Mouse (Mus musculus): ENCODE data around the gene Tgfbr3l. TPM values are rescaled to one million over a fixed set of nuclear protein-coding genes. Genes with fewer than 3 reads are reported as not detected.

Gene Tgfbr3l
- total RNA-seq (2021), result 10 to 100 TPM in 1 of 2 experiments, 1 to 10 TPM in 1; 8.2 to 10.5 TPM
- long read RNA-seq, experiment 1, result 0 reads
- long read RNA-seq, experiment 2, result 0 reads

DNA sequence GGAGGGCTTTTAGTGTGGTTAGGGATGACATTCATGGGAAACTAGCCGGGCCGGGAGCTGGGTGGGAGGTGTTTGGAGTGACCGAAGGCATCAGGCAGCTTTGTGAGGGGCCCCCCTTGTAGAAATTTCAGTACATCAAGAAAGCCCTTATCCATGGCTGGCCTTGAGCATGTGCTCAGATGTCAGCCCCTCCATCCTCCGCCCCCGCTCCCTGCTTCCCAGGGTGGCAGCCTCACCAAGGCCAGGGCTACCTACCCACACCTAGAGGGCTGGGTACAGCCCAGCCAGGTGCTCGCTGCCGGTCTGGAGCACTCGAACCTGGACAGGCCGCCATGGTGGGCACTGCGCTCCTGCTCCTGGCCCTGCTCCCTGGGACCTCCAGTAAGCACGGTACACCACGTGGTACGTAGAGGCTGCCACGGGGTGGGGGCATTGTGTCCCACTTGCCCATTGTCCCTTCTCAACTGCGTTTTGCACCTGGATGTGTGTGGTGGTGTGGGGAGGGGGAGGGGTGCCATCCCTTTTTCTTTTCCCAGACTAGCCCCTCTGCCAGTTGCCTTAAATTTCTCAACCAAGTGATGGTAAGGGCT, at the start of gene Tgfbr3l:
Gene Tgfbr3l, plus strand, starts transcription at position 264 of the 590 bp plus-strand sequence.
- Histone ChIP-seq H3K27ac (peak within 1 kb of the TSS; percentile 33; the same call in 1 of the 2 replicates), H3K4me3 (no peak within 1 kb of the TSS)
- DNase-seq (ENCODE audit: extremely low spot score in 1 of 2, low spot score in 2 of 2), result no peak
- intact Hi-C loops (cut with DNase I), result loop anchor here (2.0 kb wide), 1 partner anchor 33 kb away; no protein-coding TSS in a partner anchor
- no peak for TF ChIP-seq CTCF (IDR thresholded peaks at IDR 0.05)

DNA sequence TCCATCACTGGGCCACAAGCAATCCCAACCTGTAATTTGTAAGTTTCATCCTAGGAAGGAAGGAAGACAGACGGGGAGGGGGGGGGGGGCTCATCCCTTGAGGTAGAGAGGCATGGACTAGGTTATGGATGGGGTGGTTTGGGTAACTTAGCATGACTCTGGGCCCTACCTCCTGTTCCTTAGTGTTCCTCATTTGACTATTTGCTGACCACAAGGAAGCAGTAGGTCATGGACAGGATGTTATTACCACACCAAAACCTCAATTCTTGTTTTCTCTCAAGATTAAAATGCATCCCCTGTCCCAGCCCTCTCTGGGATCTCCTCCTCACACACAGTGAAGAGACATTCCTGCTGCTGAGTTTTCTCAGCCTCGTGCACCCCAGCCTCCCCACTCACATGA, 46.7 kb upstream of the Tgfbr3l start:
- Histone ChIP-seq H3K4me3 (no peak overlapping the region), H3K27ac (no peak overlapping the region)
- intact Hi-C loops (cut with DNase I), result no loop called here
- no peak for TF ChIP-seq CTCF (IDR thresholded peaks at IDR 0.05)
- DNase-seq (ENCODE audit: extremely low spot score in 1 of 2, low spot score in 2 of 2), result no peak

DNA sequence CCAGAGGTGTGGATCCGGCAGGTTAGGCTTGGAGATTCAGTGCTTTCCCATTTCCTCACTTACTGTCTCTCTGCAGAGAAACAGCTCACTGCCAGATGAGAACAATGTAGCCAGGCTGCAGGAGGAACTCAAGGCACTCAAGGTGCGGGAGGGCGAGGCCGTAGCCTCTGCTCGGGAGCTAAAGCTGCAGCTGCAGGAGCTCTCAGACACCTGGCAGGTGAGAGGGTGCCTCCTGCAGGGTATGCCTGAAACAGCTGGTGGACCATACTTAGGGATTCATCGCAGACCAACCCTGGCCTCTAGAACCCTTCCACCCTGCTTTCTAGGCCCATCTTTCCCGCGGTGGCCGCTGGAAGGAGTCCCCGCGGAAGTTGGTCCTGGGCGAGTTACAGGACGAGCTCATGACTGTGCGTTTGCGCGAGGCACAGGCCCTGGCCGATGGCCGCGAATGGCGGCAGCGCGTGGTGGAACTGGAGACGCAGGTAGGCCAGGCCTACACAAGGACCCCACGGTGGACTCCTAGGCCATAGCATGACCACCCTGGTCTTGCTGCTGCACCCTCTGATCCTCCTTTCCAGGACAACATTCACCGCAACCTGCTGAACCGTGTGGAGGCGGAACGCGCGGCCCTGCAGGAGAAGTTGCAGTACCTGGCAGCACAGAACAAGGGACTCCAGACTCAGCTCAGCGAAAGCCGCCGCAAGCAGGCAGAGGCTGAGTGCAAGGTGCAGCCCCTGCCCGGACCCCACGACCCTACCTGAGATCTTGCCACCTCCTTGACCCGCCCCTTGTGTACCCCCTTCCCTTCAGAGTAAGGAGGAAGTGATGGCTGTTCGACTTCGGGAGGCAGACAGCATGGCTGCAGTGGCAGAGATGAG, 42.5 kb upstream of the Tgfbr3l start:
- Histone ChIP-seq H3K27ac (peak overlapping the region; percentile 73), H3K4me3 (no peak overlapping the region)
- intact Hi-C loops (cut with DNase I), result no loop called here
- DNase-seq (ENCODE audit: extremely low spot score in 1 of 2, low spot score in 2 of 2), result no peak
- TF ChIP-seq CTCF (IDR thresholded peaks at IDR 0.05), result no peak

DNA sequence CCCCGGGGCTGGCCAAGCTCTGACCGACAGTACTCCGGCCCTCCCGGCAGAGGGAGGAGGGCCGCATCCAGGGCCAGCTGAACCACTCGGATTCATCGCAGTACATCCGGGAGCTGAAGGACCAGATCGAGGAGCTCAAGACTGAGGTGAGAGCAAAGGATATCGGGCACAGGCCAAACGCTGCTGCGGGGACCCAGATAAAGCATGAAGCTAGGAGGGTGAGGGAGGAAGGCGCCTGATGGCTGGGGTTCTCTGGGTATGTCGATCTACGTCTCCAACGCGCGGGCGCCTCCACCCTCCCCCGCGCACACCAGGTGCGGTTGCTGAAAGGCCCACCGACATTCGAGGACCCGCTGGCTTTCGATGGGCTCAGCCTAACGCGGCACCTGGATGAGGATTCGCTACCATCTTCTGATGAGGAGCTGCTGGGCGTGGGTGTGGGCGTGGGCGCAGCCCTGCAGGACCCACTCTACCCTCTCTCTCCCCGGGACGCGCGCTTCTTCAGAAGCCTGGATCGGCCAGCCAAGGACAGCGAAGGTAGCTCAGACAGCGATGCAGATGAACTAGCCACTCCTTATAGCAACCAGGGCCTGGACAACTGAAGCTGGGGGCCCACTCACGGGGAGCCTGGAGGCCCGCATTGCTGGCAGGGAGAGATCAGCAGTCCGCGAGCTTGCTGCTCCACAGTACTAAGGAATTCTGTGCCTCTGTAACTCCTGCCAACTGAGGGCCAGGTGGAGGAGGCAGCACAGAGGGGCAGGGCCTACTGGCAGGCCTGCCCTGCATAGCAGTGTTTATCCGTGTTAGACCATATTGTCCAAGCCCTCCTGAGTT, 41.6 kb upstream of the Tgfbr3l start:
- H3K27ac ChIP-seq, result peak overlapping the region; percentile 73
- intact Hi-C loops (cut with DNase I), result no loop called here
- H3K4me3 ChIP-seq, result no peak overlapping the region
- DNase-seq (ENCODE audit: extremely low spot score in 1 of 2, low spot score in 2 of 2), result peak in 1 of 2 experiments; percentile 60
- no peak for TF ChIP-seq CTCF (IDR thresholded peaks at IDR 0.05)

DNA sequence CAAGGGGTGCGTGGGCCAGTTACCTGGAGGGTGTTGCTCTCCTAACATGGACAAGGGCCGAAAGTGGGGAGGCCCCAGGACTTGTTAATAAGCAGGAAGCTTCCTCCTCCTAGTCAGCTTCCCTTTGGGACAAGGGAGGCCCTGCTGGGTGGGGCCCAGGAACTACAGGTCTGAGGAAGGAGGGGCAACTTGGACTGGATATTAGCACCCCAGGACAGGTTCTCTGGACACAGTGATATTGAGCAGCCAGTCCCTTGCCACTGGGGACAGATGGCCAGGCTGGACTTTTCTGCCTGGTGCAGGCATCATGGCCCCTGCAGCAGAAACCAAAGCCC, 41.0 kb upstream of the Tgfbr3l start:
- intact Hi-C loops (cut with DNase I), result no loop called here
- DNase-seq (ENCODE audit: extremely low spot score in 1 of 2, low spot score in 2 of 2), result no peak
- Histone ChIP-seq H3K4me3 (no peak overlapping the region), H3K27ac (no peak overlapping the region)
- no peak for TF ChIP-seq CTCF (IDR thresholded peaks at IDR 0.05)

DNA sequence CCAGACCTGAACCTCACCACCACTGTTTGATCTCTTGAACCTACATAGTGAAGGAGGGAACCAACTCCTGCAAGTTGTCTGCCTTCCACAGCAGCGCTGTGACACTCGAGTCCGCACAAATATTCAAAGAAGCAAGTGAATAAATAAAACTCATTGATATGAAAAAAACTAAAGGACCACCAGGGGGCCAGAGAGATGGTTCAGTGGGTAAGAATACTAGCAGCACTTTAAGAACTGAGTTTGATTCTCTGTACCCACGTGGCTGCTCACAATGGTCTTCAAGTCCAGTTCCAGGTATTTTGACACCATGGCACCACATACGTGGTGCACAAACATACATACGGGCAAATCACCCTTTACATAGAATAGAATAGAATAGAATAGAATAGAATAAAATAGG, 36.9 kb upstream of the Tgfbr3l start:
- peak; percentile 27 for TF ChIP-seq CTCF (IDR thresholded peaks at IDR 0.05)
- intact Hi-C loops (cut with DNase I), result no loop called here
- DNase-seq (ENCODE audit: extremely low spot score in 1 of 2, low spot score in 2 of 2), result no peak
- Histone ChIP-seq H3K27ac (no peak overlapping the region), H3K4me3 (no peak overlapping the region)

DNA sequence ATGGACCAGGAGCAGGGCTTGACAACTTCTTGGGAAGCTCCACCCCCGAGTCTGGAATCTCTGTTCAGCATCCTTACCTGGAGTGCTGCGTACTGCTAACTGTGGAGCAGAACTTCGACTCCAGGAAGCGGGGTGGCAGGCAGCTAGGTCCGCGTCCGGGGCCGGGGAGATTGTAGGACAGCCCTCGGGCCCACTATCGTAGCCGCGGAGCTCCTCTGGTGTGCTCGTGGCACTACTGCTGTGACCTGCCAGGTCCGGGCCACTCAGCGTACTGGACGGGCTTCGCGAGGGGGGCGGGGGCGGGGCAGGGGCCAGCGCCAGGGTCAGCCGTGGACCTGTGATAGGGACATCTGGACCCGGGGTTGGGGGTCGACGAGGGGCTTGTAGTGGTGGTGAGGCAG, 35.2 kb upstream of the Tgfbr3l start:
- no peak for TF ChIP-seq CTCF (IDR thresholded peaks at IDR 0.05)
- H3K27ac ChIP-seq, result no peak overlapping the region
- intact Hi-C loops (cut with DNase I), result no loop called here
- H3K4me3 ChIP-seq, result peak overlapping the region; percentile 32
- DNase-seq (ENCODE audit: extremely low spot score in 1 of 2, low spot score in 2 of 2), result no peak

DNA sequence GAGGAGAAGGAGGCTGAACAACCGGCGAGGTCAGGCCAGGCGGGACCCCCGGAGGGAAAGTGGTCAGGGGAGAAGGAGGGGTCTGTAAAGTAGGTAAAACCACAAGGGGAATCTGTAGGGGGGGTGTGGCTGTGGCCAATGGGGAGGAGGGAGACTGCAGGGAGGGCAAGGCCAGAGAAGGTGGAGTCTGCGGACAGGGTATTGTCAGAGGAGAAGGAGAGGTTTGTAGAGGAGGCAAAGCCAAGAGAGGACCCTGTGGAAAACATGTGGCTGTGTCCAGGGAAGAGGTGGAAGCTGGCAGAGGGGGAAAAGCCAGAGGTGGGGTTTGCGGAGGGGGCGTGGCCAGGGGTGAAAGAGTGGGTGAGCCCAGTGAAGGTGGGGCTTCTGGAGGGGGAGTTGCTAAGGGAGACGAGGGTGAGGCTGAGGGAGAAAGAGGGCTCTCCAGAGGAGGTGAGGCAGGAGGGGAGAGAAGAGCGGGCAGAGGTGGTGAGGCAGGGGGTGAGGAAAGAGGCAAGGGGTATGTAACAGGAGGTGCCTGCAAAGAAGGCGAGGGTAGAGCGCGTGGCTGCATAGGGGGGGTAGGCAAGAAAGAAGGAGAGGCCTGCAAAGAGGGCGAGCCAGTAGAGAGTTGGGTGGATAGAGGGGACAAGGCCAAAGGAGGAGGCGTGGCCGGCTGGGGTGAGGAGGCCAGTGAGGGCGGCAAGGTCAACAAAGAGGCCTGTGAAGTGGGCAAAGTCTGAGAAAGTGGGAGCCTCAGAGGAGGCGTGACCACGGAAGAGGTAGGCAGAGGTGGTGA, 34.6 kb upstream of the Tgfbr3l start:
- Histone ChIP-seq H3K27ac (no peak overlapping the region), H3K4me3 (peak overlapping the region; percentile 32)
- DNase-seq (ENCODE audit: extremely low spot score in 1 of 2, low spot score in 2 of 2), result no peak
- intact Hi-C loops (cut with DNase I), result loop anchor here (2.0 kb wide), 1 partner anchor 35 kb away; the partner anchor contains the start of gene Tgfbr3l
- TF ChIP-seq CTCF (IDR thresholded peaks at IDR 0.05), result no peak

DNA sequence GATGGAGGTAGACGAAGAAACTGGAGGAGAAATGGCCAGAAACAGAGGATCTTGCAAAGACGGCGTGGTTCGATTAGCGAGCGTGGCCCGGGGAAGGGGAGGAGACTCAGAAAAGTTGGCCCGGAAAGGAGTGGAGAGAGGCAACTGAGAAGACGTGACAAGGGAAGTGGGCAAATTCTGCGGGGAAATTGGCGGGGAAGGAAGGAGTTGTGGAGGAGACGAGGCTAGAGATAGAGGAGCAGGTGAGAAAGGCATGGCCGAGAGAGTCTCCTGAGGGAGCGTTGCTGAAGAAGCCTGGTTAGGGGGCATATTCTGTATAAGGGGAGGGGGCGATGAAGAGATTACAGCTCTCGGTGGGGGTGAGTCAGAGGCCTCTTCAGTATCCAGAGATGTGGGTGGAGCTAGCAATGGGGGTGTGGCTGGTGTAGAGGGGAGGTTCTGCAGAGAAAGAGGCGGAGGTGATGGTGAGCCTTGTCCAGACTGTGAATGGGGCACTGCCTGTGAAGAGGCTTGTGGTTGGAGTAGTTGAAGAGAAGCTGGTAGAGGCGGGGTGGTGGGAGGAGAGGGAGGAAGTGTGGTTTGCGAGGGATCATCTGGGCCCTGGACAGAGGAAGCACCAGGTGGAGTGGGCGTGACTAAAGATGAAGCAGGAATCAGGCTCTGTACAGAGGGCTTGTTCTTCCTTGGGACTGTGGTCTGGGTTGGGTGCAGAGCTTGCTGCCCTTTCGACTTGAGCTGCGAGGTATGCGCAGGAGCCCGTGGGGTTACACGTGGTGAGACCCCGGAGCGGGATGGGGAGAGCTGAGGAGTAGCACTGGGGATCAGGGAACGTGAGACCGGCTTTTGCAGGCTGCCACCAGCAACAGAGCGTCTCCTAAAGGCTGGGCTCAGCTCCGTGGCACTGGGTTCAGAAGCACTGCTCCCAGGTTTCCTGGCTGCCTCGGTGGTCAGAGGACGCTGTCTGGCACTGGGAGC, 33.7 kb upstream of the Tgfbr3l start:
- no peak for DNase-seq (ENCODE audit: extremely low spot score in 1 of 2, low spot score in 2 of 2)
- no peak for TF ChIP-seq CTCF (IDR thresholded peaks at IDR 0.05)
- Histone ChIP-seq H3K4me3 (0 out of 2 replicates have a peak overlapping the region, but pooled peaks have one; percentile 4), H3K27ac (no peak overlapping the region)
- intact Hi-C loops (cut with DNase I), result loop anchor here (2.0 kb wide), 1 partner anchor 35 kb away; the partner anchor contains the start of gene Tgfbr3l

DNA sequence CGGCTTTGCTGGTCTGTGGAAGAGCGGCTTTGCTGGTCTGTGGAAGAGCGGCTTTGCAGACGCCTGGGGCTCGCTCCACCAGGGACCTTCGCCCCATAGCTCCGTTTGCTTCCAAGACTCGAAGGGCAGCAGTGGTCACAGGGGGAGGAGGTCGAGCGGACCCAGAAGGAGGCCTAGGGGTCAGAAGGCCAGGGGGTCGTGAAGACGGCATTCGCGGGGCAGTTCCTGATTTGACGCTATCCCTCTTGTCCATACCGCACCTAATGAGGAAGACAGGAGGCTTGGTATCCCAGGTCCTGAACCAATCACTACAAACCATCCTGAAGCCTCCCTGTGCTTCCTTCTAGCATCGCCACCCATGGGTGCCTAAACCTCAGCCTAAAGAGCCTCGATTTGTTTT, 31.7 kb upstream of the Tgfbr3l start:
- Histone ChIP-seq H3K27ac (peak overlapping the region; percentile 87), H3K4me3 (peak overlapping the region; percentile 79)
- no peak for DNase-seq (ENCODE audit: extremely low spot score in 1 of 2, low spot score in 2 of 2)
- intact Hi-C loops (cut with DNase I), result no loop called here
- TF ChIP-seq CTCF (IDR thresholded peaks at IDR 0.05), result no peak

Measured in left cerebral cortex, adult 2 months (tissue).